Mouse (Mus musculus) frontal cortex, adult (tissue): ENCODE results near the gene Bzw2.
A peak's percentile ranks its signal among the peaks of the same experiment; 100 is the strongest.
"Not testable (repeated sequence)": the region's sequence is repeated elsewhere in the genome, so short reads cannot be mapped to it uniquely, and the experiment has no call there.

ENCODE experiments used
- ATAC-seq: cut with Nextera tagmentation; 2 replicates; pipeline ENCODE4 v1.9.2; 2017; ENCODE audit warnings: mild to moderate bottlenecking, moderate library complexity, mixed read lengths; ENCODE audit not compliant: low TSS enrichment

Gene Bzw2

DNA sequence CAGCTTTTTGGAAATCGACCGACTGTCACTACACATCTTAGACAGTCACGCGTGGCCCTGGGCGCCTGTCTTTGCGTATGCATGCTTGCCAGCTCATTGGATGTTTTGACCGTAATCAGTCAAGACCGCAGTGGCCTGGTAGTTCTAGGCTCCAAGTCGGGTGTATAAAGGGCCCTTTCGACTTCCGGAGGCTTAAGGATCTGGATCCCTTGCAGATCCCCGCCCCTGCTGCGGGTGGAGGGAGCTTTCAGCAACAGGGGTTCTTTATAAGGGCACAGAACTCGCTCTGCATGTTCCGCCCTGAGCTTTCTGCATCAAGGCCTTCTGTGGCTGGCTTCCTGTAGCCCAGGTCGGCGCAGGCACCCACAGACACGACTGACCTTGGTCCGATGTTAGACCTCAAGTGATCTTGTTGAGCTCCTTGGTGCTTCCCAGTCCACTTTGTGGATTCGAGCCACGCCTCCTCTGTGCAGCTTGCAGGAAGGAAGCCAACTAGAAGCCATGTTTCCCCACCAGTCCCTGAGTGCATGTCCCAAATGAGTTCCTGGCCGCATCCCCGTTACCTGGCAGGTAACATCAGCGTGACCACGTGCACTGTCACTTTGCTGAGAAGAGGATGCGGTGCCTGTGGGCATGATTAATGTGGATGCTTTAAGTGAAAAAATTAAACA, at the start of gene Bzw2:
TSS of gene Bzw2 (minus strand) at position 443 of the 671 bp plus-strand sequence.
- peak; percentile 42 for ATAC-seq

DNA sequence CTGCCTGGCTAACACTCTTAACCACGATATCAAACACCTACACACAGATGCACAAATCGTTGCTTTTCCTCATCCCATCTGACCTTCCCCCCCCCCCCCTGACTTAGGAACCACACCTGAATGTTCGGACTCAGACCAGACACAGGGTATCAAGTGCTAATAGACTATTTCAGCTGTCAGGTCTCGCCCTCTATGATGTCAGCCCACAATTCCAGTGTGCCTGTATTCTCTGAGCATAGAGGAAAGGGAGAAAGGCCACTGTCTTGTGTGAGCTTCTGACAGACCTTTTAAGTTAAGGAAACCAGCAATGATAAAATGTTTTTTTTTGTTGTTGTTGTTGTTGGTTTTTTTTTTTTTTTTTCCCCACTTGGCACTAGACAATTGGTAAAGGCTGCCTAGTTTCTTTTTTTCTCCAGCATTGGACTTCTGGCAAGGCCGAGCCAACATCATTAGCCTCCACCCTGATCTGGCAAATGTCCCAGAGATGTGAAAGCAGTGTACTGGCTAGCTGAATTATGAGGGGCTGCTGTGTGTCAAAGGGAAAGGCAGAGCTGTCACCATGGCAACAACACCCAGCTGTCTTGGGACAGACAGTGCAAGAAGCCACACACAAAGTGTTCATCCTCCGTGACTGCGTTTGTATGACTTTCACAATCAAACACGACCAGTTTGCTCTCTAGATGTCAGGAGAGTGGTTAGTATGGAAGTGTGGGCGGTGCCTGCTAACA, 49.4 kb upstream of the Bzw2 start:
- peak; percentile 47 for ATAC-seq

DNA sequence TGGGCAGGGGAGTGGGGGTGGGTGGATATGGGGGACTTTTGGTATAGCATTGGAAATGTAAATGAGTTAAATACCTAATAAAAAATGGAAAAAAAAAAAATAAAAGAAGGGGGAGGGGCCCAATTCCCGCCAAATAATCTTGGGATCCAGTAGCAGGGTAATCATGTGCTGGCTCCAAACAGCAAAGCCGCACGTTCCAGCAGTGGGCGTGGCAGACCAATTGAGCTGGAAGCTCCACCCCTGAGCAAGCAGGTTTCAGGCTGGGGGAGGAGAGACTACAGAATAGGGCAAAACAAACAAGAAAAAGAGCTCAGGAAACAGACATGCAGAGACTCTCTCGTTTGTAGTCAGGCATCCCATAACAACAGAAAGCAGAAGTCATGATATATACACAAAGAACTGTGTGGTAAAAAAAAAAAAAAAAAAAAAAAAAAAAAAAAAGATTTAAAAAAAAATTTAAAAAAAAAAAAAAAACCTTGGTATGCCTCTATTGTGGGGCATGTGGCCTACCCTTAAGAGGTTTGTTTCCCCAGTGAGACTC, 47.8 kb upstream of the Bzw2 start:
- not testable (repeated sequence) for ATAC-seq

DNA sequence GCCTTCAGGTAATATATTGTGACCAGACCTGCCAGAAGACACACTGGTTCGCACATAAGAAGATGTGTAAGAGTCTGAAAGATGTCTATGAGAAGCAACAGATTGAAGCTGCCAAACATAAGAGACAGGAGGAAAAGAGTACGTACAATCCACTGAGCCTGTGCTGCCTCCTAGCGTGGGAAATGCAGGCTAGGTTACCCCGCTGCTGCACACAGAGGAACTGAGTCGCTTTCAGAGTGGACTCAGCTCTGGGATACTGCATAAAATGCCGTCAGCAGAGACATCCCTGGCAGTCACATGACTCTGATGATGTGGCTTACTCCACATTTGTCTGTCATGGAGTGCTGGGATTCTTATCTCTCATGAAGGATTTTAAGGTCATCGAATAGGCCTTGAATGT, 37.1 kb upstream of the Bzw2 start:
- ATAC-seq = no peak

DNA sequence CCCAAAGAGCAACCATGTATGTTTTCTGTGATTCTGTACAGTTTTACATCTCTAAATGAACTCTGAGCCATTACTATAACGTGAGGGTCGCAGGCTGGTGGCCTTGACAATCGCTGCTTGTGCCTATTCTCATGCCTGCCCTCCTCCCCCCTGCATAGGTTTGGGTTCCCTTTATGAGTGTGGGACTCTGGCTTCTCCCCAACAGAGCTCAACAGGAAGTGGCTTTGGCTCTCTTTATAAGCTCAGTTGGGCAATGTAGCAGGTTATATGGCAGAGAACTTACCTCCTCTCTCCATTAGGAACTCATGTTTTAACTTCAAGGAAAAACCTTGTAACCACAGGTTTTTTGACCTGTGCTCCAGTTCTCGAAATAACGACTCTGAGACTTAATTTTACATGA, 32.5 kb upstream of the Bzw2 start:
- no peak for ATAC-seq

DNA sequence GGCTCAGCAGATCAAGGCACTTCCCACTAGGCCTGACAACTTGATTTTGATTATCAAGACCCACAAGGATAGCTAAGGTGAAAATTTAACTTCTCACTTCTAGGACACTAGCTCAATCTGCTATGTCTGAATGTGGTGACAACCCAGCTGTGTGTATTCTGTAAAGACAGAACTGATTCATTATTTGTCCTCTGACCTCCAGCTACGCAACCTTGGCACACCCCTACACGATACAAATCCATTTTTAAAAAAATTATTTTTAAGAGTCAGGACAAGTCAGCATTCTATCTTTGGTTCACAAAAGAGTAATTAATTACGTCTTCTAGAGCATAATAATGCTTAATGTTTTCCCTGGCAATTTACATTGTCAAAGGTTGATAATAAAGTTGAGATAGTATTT, 31.7 kb upstream of the Bzw2 start:
- no peak for ATAC-seq

DNA sequence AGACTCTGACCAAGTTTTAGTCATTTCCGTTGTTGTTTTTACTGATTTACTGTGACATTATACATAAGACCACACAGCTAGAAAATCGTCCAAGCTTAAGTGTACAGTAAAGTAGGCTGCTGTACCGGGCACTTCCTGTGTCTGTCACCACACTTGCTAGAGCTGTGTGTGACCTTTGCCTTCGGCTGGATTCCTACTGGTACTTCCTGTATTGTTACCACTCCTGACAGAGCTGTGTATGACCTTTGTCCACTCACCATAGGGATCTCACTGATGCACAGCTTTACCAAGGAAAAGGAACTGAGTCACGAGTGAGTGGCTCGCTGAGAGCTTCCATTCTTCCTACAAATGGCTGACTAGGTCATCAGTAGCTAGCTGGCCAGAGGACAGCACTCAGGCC, 29.2 kb upstream of the Bzw2 start:
- ATAC-seq = no peak

DNA sequence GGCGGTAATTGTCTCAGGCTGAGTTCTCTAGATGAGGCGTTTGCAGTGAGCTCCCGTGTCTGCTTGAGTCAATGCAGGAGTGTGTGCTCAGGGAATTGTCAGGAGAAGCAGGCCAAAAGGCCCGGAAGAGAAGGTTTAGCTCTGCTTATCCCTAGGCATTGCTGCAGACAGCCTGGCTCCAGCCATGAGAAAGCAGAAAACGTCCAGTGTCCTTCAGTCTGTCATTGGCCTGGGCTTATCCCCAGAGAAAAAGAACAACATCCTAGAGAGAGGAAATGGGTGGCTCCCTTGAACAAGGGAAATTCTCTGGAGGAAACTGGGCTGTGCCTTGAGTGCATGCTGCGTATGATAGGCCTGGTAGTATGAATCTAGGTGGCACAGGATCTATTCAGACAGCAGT, 24.7 kb upstream of the Bzw2 start:
- ATAC-seq = no peak

DNA sequence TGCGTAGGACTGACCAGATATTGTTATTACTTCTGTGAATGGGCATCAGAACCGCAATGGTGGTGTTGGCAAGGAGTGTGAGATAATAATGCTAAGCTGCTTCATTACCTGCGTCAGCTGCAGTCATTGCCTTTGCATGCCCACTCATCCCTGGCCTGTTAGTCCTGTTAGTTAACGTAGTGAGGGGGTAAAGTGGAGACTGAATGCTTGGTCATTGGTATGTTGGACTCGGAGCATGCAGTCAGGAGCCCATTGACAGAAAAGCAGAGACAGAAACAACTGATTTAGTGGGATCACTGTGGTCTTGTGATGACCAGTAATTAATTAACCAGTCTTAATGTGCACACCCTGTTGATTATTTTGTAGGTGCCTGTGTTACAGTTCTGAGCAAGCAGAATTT, 19.3 kb upstream of the Bzw2 start:
- no peak for ATAC-seq

DNA sequence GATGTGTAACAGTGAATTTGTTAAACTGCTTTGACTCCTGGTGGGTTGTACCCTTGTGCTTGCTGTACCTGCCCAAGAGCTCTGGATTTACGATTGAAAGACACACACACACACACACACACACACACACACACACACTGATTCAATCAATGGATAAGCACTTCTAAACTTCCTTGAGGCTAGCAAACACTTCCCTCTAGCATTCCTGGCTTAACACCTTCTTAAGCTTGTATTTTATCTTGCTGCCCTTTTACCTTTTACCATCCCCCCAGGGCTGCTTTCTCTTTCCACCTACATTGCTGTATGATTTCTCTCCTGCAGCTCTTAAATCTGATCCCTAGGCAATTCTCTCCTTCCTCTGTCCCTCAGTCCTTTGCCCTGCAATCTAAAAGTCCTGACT, 7.4 kb upstream of the Bzw2 start:
- no peak for ATAC-seq

DNA sequence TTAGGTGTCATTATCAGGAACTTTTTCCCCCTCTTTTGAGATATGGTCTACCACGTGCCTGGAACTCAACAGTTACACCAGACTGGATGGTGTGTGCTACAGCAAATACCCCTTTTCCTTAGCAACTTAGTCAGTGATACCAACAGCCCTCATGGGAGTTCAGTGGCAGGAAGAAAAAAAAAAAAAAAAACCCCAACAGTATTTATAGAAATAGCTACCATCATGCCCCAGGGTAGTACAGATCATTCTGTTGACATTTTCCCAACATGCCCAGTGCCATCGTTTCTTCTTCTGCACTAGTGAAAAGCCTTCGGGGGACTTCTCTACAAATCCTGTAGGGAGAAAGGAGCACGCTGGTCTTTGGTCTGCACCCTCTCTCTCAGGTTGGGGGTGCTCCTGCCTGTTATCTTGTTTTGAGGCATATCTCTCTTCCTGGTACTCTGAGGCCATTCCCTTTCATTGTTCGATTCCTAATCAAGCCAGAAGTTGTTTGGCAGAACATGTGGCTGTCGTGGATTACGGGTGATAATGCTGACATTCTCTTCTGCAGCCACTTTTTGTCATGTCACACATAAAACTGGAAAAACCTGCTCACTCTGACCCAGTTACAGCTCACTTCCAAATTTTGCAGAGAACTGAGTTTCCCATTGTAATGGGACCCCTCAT, 6.4 kb upstream of the Bzw2 start:
- no peak for ATAC-seq

DNA sequence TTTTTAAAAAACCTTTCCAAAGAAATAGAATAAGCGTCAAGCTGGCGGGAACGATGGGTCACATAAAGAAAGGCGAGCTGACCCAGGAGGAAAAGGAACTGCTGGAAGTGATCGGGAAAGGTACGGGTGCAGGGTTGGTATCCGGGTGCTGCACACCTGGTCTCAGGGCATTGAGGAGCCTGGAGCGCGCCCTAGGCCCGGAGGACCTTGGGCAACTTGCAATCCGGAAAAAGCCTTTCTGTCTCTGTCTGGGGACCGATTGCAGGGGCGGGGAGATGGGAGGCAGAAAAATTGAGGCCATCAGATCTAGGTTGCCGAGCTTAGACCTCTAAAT, 609 bp downstream of the Bzw2 start:
- ATAC-seq = peak; percentile 25

DNA sequence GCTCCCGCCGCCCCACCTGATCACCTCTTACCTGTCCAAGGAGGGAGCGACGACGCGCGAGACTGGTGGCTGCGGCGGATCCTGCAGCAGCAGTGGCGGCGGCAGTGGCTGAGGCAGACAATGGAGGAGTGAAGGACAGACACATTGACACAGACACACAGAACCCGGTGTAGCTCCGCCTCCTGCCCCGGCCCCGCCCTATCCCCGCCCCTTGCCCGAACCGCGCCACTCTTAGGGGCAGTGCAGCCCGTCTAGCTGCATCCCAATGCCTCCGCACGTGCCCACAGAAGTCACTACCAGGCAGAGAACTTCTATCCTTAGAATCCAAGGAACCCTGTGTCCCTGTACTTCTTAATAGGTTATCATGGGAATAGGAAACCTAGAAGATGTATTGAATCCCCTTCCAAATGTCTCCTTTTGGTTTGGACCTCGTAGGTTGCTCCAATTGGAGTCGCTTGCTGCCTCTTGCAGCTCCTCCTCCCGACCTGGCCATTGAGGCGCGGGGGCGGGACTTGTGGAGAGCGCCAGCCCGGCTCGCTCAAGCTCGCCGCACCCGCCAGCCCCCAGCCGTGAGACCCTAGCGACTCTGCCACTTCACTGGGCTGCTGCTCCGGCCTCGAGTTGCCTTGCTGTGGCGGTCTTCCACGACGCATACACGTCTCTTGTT, 1.1 kb downstream of the Bzw2 start, which contains the start of gene Ankmy2:
TSS of gene Ankmy2 (plus strand) at position 478 of the 667 bp plus-strand sequence.
- peak; percentile 88 for ATAC-seq

DNA sequence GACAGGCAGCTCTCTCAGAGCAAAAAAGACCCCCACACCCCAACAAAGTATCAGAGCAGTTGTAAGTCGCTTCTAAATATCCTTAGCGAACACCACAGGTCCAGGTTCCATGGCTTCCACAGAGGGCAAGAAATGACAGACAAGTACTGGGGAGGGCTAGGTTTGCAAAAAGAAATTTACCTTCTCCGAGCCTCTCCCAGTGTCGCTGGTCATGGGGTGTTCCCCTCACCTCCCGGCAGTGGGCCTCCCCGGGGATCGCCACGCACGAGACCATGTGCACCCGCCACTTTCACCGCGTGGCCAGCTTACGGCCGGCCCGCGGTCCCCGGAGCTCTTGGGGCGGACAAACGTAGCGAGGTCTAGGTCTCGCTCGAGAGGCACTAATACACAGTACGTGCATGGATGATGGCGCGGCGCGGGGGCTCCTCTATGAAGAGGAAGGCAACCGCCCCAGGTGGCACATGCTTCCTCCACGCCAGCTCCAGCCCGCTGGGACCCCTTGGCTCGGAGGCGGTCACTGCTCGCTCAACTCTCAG, 1.7 kb downstream of the Bzw2 start:
- peak; percentile 33 for ATAC-seq

DNA sequence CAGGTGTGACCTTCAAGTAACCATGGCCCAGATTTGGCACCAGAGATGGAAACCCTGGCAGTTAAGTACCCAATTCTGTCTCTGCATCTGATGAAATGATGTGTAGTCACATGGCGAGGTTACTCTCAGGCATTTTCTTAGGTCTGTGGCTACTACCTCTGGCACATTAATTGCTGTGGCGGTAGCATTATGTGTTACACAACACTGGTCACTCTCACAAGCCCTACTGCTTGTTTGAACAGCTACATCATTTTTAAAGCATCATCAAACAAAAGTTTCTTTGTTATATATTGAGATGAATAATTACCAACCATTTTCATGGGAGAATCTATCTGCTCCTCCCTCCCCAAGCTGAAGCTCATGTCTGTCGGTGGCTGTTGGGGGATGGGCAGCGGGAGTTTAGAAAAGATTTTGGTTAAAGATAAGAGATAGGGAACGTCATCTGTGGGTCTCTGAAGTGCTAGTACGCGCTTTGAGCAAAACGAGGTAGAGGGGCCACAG, 2.7 kb downstream of the Bzw2 start:
- no peak for ATAC-seq

DNA sequence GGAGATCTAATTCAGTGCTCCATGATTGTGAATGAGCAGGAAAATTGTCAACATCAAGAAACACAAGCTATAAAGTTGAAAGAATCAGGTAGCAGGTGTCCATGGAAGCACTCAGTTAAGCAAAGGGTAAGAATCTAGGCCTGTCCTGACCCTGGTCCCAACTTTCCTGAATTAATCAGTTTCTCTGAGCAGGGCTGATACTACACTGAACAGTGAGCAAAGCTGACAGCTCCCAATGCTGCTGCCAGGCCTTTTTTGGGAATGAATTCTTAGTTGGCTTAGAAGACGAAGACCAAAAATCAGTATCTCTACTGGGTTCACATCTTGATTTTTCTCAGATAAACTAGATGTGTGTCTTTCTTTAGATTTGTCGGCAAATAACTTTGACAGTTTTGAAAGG, 7.1 kb downstream of the Bzw2 start:
- ATAC-seq = 0 out of 2 replicates have a peak, but pooled peaks have one; percentile 29

DNA sequence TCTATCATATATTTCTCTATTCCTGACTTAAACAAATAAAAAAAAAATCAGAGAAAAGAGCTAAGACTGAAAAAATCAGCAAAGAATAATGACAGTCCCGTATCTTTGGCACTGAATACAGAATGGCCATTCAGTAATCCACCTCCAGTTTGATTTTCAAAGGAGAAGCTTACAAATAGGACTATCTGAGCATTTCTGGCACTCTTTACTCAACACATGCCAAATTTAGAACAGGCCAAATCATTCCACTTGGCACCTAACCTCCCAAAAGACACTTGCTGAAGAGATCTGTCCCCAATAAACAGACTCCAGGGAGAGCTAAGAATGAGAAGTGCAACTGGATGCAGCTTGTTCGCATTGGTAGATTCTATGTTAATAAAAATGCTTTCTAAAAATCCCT, 7.6 kb downstream of the Bzw2 start:
- ATAC-seq = no peak

DNA sequence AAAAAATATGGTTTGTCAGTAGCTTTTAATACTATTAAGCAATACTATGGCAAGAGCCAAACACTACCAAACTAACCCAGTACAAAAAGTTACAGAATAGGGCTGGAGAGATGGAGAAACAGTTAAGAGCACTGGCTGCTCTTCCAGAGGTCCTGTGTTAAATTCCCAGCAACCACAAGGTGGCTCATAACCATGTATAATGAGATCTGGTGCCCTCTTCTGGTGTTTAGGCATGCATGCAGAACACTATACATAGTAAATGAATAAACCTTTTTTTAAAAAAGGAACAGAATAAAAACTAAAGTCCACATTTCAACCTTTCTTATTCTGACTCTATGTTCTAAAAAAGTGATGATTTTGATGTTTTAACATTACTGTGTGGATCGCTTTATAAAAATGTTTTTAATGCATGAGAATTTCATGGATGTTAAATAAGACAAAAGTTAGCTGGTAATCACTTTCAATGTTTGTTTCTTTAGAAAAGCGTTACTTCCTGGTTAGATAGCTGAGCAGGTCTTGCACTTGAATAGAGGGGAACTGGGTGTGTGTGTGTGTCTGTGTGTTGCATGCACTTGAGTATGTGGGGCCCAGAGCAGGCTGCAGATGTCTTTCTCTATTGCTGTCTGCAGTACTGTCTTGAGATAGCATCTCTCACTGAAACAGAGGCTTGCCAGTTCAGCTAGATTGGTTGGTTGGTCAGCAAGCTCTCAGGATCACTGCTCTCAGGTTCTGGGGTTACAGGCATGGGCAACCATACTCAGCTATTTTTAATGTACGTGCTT, 11.5 kb downstream of the Bzw2 start:
- no peak for ATAC-seq

DNA sequence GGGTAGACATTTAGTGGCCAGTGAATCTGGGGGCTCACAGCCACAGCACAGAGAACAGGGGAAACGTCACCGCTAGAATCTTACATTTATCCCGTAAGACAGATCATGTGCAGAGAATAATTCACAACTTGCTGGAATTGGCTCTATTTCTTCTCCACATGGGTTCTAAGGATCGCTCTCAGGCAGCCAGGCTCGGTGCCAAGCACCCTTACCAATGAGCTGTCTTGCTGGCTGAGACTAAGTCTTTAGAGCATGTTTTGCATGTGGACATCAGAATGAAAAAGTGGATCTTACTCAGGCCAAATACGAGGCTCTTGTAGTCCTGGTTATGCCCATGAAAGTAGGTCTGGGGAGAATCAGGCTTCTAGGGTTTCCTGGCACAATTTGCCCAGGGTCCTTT, 17.5 kb downstream of the Bzw2 start:
- peak; percentile 59; the same call in 1 of the 2 replicates for ATAC-seq

DNA sequence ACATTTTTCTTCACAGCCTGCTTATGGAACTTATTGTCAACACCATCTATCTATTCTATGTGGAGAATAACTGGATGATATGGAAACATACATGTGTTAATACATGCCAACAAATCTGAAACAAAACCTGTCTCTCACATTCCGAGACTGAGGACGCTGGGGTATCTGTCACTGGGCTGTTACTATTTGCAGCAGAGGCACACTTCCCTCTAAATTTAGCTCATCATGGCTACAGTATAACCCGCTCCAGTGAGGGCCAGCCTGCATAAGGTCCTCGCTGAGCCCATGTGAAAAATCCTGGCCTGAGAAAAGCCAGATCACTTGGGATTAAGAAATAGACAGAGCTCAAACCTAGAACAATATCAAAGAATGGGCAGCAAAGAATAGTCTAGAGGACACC, 20.7 kb downstream of the Bzw2 start:
- ATAC-seq = peak; percentile 39; the same call in 1 of the 2 replicates

DNA sequence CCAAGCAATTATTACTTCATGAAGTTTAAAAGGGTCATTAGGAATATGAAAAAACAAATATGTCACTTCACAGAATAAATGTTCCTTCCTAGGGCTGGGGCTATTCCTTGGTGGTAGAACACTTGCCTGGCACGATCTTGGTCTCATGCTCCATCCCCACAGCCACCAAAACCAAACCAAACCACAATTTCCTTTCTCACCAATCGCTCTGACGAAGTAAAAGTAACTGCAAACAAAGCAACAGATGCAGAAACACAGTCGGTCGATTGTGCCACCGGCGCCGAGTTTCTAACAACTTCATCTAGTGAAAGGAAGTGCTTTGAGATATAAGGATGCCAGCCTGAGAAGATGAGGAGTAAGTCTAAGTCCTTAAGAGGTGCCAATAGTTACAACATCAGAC, 21.6 kb downstream of the Bzw2 start:
- ATAC-seq = no peak
